In the genomic region with DNA sequence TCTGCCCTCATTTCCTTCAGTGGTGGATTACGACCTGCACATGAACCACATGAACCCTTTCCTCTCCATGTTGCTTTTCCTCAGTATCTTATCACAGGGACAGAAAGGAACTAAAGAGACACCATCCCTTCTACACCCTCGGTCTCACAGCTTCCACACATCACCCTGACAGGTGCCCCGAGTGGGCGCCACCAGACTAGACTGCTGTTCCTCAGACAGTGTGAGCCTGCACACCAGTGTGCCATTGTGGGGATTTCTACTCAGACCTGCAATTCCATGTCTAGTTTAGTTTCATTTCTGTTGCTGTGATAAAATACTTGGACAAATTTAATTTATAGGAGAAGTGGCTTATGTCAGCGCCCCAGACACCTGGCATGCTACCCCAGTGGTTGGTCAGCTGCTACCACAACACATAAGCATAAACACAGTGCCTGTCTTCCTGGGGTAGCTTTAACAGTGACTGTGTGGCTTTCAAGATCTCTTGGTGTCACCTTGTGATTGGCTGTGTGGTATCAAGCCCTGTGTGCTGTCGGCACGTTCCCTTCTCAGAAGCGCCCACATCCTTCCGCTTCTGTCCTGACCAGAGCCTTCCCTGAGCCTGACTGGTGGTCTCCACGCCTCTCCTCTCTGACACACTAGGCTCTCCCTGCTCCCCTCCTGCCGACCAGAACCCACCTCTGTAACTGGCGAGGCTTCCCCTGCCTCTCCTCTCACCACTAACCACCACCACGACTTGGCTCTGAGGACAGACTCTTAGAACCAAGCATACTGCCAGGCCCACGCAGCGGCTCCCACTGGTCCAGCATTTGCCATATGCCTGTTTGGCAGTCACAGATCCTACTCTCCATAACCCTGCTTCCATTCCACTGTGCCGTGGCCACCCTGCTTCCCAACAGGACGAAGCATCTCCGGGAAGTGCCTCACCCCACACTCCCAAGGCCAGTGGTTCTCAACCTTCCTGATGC, we compare ENCODE assay signal across 9 mouse cellular contexts. TPM values are rescaled to one million over a fixed set of nuclear protein-coding genes. Genes with fewer than 3 reads are reported as not detected.
DNase-seq lines count a peak whose midpoint lies in the region; ATAC-seq and TF ChIP-seq lines count a peak whose summit lies in the region.
"Had no signal": no experiment of that assay in that cellular context is flagged by ENCODE, and none has a peak within 500 bp of the region (broad histone marks: within the 10 kb centered on the region; RNA-seq: fewer than 3 reads in every experiment).

No protein-coding gene starts in this region.

- H3K4me2 ChIP-seq in liver, embryonic 14.5 days (ENCODE audit: low read depth) = no peak overlapping the region
- H3K4me2 ChIP-seq in intestine, embryonic 15.5 days (replicated peaks) = no peak overlapping the region

- H3K27ac ChIP-seq in liver, embryonic 14.5 days = no peak overlapping the region
- H3K27ac ChIP-seq in intestine, embryonic 15.5 days = no peak overlapping the region

- no peak for TF ChIP-seq CTCF in liver, embryonic 14.5 days (IDR thresholded peaks at IDR 0.05; ENCODE audit: low read depth)

- WGBS in liver, embryonic 14.5 days (ENCODE audit: insufficient replicate concordance) = 28% methylated on average over 18 of the region's 18 CpGs
- 80% methylated on average over 18 of the region's 18 CpGs for WGBS in intestine, embryonic 15.5 days

- H3K36me3 ChIP-seq in liver, embryonic 14.5 days (replicated peaks; ENCODE audit: control insufficient read depth, insufficient read depth, low read depth) = no peaks in the 10 kb centered on the region
- H3K36me3 ChIP-seq in intestine, embryonic 15.5 days = no peaks in the 10 kb centered on the region

- H3K27me3 ChIP-seq in liver, embryonic 14.5 days (ENCODE audit: control insufficient read depth, insufficient read depth, low read length) = no peaks in the 10 kb centered on the region
- H3K27me3 ChIP-seq in intestine, embryonic 15.5 days (replicated peaks) = no peaks in the 10 kb centered on the region

- TF ChIP-seq EP300 in liver, embryonic 14.5 days (IDR thresholded peaks at IDR 0.05; ENCODE audit: low read depth) = no peak

- ATAC-seq in liver, embryonic 14.5 days (ENCODE audit: insufficient read depth) = peak; percentile 64; the same call in 1 of the 2 replicates
- ATAC-seq in intestine, embryonic 15.5 days = no peak

- intact Hi-C loops in left cerebral cortex, postnatal 10 days (cut with DNase I) = loop anchor here (5.0 kb wide), 1 partner anchor 151 kb away; no protein-coding TSS in a partner anchor

- no peaks in the 10 kb centered on the region for H3K9me3 ChIP-seq in liver, embryonic 14.5 days (ENCODE audit: control insufficient read depth, low read length)
- H3K9me3 ChIP-seq in intestine, embryonic 15.5 days = no peaks in the 10 kb centered on the region

- no peak overlapping the region for H3K9ac ChIP-seq in liver, embryonic 14.5 days (replicated peaks)
- no peak overlapping the region for H3K9ac ChIP-seq in intestine, embryonic 15.5 days

- DNase-seq in left cerebral cortex, adult 18-20 months (ENCODE audit: low spot score in 2 of 2) = peak; percentile 60 to 73
- no peak for DNase-seq in left cerebral cortex, postnatal 10 days (ENCODE audit: extremely low spot score in 1 of 2, low spot score in 2 of 2)
- DNase-seq in cerebellum, adult 11 months = peak; percentile 54
- peak in 2 of 3 experiments; percentile 7 to 22 for DNase-seq in liver, embryonic 14.5 days (ENCODE audit: low read depth in 3 of 3, low spot score in 3 of 3)
- peak; percentile 66 to 73 for DNase-seq in thymus, postnatal 10 days (ENCODE audit: low spot score in 2 of 2)
- DNase-seq in embryo, embryonic 9.5 days (ENCODE audit: extremely low spot score) = no peak
- DNase-seq in urinary bladder, postnatal 14 days (ENCODE audit: low spot score) = no peak
- DNase-seq: retina, postnatal 1 day had no signal

- H3K4me3 ChIP-seq in liver, embryonic 14.5 days (ENCODE audit: insufficient read depth in 1 of 2, low read depth in 2 of 2, low read length in 2 of 2) = no peak overlapping the region
- no peak overlapping the region for H3K4me3 ChIP-seq in intestine, embryonic 15.5 days (replicated peaks)

- peaks cover 0 to 4% of the 10 kb centered on the region in 2 experiments; a peak in 2 of 4 replicates for H3K4me1 ChIP-seq in liver, embryonic 14.5 days (replicated peaks; ENCODE audit: control insufficient read depth in 2 of 2, insufficient read depth in 2 of 2, low read length in 1 of 2)
- H3K4me1 ChIP-seq in intestine, embryonic 15.5 days (replicated peaks) = no peaks in the 10 kb centered on the region

RNA-seq across cellular contexts. Expression of gene Panx1, which starts 27.2 kb away (rescaled TPM):
- 10 to 100 TPM; 26.4 to 28.6 TPM for total RNA-seq in left cerebral cortex, adult 18-20 months (2021)
- 10 to 100 TPM; 63.5 to 70.4 TPM for total RNA-seq in left cerebral cortex, postnatal 10 days (2021)
- polyA plus RNA-seq in liver, embryonic 14.5 days (2012; rRNA removed) = 0.92 and 2.8 TPM in 2 replicates
- polyA plus RNA-seq in liver, embryonic 14.5 days (2014; fragmentation: Nextera tagmentation; extraction: Ambion mirVana) = 4.6 and 4.7 TPM in 2 replicates
- polyA plus RNA-seq in intestine, embryonic 15.5 days (2015; fragmentation: Nextera tagmentation; extraction: Ambion mirVana) = 39.9 and 44.4 TPM in 2 replicates

Comparison
In these comparisons a context has a peak if more than half of its experiments do, and no peak if none do; other contexts are left out.
1. DNase-seq: peak in left cerebral cortex, adult 18-20 months (2 of 2), cerebellum, adult 11 months (single experiment), liver, embryonic 14.5 days (2 of 3) and thymus, postnatal 10 days (2 of 2); none in left cerebral cortex, postnatal 10 days (0 of 2), embryo, embryonic 9.5 days (single experiment) and urinary bladder, postnatal 14 days (single experiment).